Mouse (Mus musculus) layer of hippocampus, adult 2 months (tissue): Measurements from ENCODE around the gene Cxcl3. TPM values are rescaled to one million over a fixed set of nuclear protein-coding genes. Genes with fewer than 3 reads are reported as not detected.
"Not testable (repeated sequence)": the region's sequence is repeated elsewhere in the genome, so short reads cannot be mapped to it uniquely, and the experiment has no call there.

Experiments used
- DNase-seq, 2 experiments: peaks; one replicate each; pipeline ENCODE4 v3.0.0; 2022; ENCODE audit warnings: low spot score in 2 of 2
- H3K27ac ChIP-seq: fragments of 200-600 bp; 2 replicates; pipeline ENCODE4 v1.8.1; 2022
- H3K4me3 ChIP-seq: fragments of 200-600 bp; 2 replicates; pipeline ENCODE4 v1.8.1; 2022; ENCODE audit warnings: mild to moderate bottlenecking
- CTCF ChIP-seq: fragments of 200-600 bp; conservative IDR thresholded peaks from 2 replicates; pipeline ENCODE4 v1.8.1; 2022; ENCODE audit warnings: antibody characterized with exemption, mild to moderate bottlenecking, moderate library complexity
- total RNA-seq, 2 experiments: library from RNA; stranded (reverse); gene quantifications; 2 replicates each; pipeline ENCODE4 v1.2.3; 2021

The Cxcl3 gene
- total RNA-seq, 2 experiments from 2014 or later = not detected

GRCm38 (mm10) chr5:90771369-90771768, 14.5 kb upstream of the Cxcl3 start:
- no peak for TF ChIP-seq CTCF
- Histone ChIP-seq H3K4me3 (no peak overlapping the region), H3K27ac (no peak overlapping the region)
- DNase-seq = no peak

- no peak for DNase-seq
- Histone ChIP-seq H3K27ac (no peak within 1 kb of the TSS), H3K4me3 (no peak within 1 kb of the TSS)
- TF ChIP-seq CTCF = no peak
These were observed 13.8 kb upstream of the Cxcl3 start, which contains the start of gene Pf4 for GRCm38 (mm10) chr5:90771880-90772653. Gene Pf4 (plus strand): TSS chr5:90772435.

- Histone ChIP-seq H3K27ac (no peak overlapping the region), H3K4me3 (no peak overlapping the region)
- TF ChIP-seq CTCF = no peak
- DNase-seq = no peak
These were observed 10.3 kb upstream of the Cxcl3 start for GRCm38 (mm10) chr5:90775562-90775961.

- no peak for DNase-seq
- H3K4me3 ChIP-seq = no peak overlapping the region
- no peak overlapping the region for H3K27ac ChIP-seq
- no peak for TF ChIP-seq CTCF
These were observed 8.3 kb upstream of the Cxcl3 start for GRCm38 (mm10) chr5:90777621-90778020.

GRCm38 (mm10) chr5:90778856-90779255, 7.0 kb upstream of the Cxcl3 start:
- DNase-seq = no peak

GRCm38 (mm10) chr5:90783697-90784096, 2.2 kb upstream of the Cxcl3 start:
- no peak overlapping the region for H3K27ac ChIP-seq
- no peak for TF ChIP-seq CTCF
- H3K4me3 ChIP-seq = no peak overlapping the region
- DNase-seq = no peak

More at GRCm38 (mm10) chr5:90778856-90779255, 7.0 kb upstream of the Cxcl3 start:
- Histone ChIP-seq H3K27ac (no peak overlapping the region), H3K4me3 (no peak overlapping the region)
- TF ChIP-seq CTCF = no peak

GRCm38 (mm10) chr5:90788114-90788513, 2.2 kb downstream of the Cxcl3 start:
- DNase-seq = no peak
- TF ChIP-seq CTCF = peak; percentile 61
- Histone ChIP-seq H3K27ac (no peak overlapping the region), H3K4me3 (no peak overlapping the region)

GRCm38 (mm10) chr5:90789306-90790073, 3.6 kb downstream of the Cxcl3 start:
- Histone ChIP-seq H3K27ac (no peak overlapping the region), H3K4me3 (no peak overlapping the region)
- TF ChIP-seq CTCF = no peak
- no peak for DNase-seq

- no peak overlapping the region for H3K27ac ChIP-seq
- H3K4me3 ChIP-seq = no peak overlapping the region
- no peak for DNase-seq
- TF ChIP-seq CTCF = no peak
These were observed 4.2 kb downstream of the Cxcl3 start for GRCm38 (mm10) chr5:90790074-90790502.

- no peak for TF ChIP-seq CTCF
- no peak for DNase-seq
- no peak within 1 kb of the TSS for H3K27ac ChIP-seq
These were observed 8.3 kb downstream of the Cxcl3 start, which contains the start of gene Cxcl15 for GRCm38 (mm10) chr5:90794195-90794625. Gene Cxcl15 (plus strand): TSS chr5:90794534.

GRCm38 (mm10) chr5:90795392-90795791, 9.5 kb downstream of the Cxcl3 start:
- not testable (repeated sequence) for DNase-seq, H3K4me3 ChIP-seq, H3K27ac ChIP-seq

More at GRCm38 (mm10) chr5:90794195-90794625, 8.3 kb downstream of the Cxcl3 start, which contains the start of gene Cxcl15:
- H3K4me3 ChIP-seq = no peak within 1 kb of the TSS

- H3K27ac ChIP-seq = no peak overlapping the region
- no peak for TF ChIP-seq CTCF
- no peak for DNase-seq
- H3K4me3 ChIP-seq = no peak overlapping the region
These were observed 18.7 kb downstream of the Cxcl3 start for GRCm38 (mm10) chr5:90804574-90804973.

- DNase-seq = no peak
- H3K27ac ChIP-seq = no peak overlapping the region
- no peak for TF ChIP-seq CTCF
- H3K4me3 ChIP-seq = no peak overlapping the region
These were observed 20.1 kb downstream of the Cxcl3 start for GRCm38 (mm10) chr5:90806050-90806449.
